Mouse (Mus musculus) liver, embryonic 16.5 days (tissue): ENCODE results near the gene Rad54l. TPM values are rescaled to one million over a fixed set of nuclear protein-coding genes. Genes with fewer than 3 reads are reported as not detected.
A peak's percentile ranks its signal among the peaks of the same experiment; 100 is the strongest.

Source experiments
- ATAC-seq: fragments of 200-750 bp; cut with Nextera tagmentation; 2 replicates; pipeline ENCODE4 v1.8.0; 2017; ENCODE audit warnings: low read depth, mild to moderate bottlenecking, moderate number of reproducible peaks, moderate library complexity
- H3K27ac ChIP-seq: fragments of 300-500 bp; sonication (generic); 2 replicates; pipeline ENCODE4 v1.5.1; 2014; ENCODE audit warnings: mild to moderate bottlenecking, low read length
- H3K27me3 ChIP-seq: fragments of 300-500 bp; sonication (generic); 2 replicates; pipeline ENCODE4 v1.6.1; 2014; ENCODE audit warnings: low read depth, low read length, mixed read lengths; ENCODE audit not compliant: control insufficient read depth, insufficient read depth
- H3K36me3 ChIP-seq: fragments of 300-500 bp; sonication (generic); 2 replicates; pipeline ENCODE4 v1.6.1; 2014; ENCODE audit warnings: mild to moderate bottlenecking; ENCODE audit not compliant: control insufficient read depth, insufficient read depth
- H3K4me1 ChIP-seq: fragments of 300-500 bp; sonication (generic); 2 replicates; pipeline ENCODE4 v1.6.1; 2014; ENCODE audit warnings: low read depth, low read length, mixed read lengths; ENCODE audit not compliant: control insufficient read depth
- H3K4me2 ChIP-seq: fragments of 300-500 bp; sonication (generic); 2 replicates; pipeline ENCODE4 v1.6.1; 2014; ENCODE audit warnings: low read depth, low read length, mixed read lengths
- H3K4me3 ChIP-seq: fragments of 300-500 bp; sonication (generic); 2 replicates; pipeline ENCODE4 v1.5.1; 2014; ENCODE audit warnings: low read depth, mild to moderate bottlenecking, low read length
- H3K9ac ChIP-seq: fragments of 300-500 bp; sonication (generic); 2 replicates; pipeline ENCODE4 v1.6.1; 2014; ENCODE audit warnings: low read depth, low read length
- H3K9me3 ChIP-seq: fragments of 300-500 bp; sonication (generic); replicated peaks from 2 replicates; pipeline ENCODE4 v1.6.1; 2016; ENCODE audit warnings: low read length; ENCODE audit not compliant: control insufficient read depth
- WGBS: fragments of 180-500 bp; shearing (Covaris S2); extraction: QIAGEN DNeasy Blood & Tissue Kit; methylation state at CpG from one replicate; pipeline ENCODE4 v1.1.7; 2014; ENCODE audit not compliant: insufficient replicate concordance; 5-methylcytosine and 5-hydroxymethylcytosine counted together
- polyA plus RNA-seq: library from polyadenylated mRNA; unstranded; fragments of >200 nt; fragmentation: Nextera tagmentation; extraction: Ambion mirVana; gene quantifications from 2 replicates; pipeline ENCODE4 v1.2.1, GENCODE M21; 2015

Rad54l gene
- polyA plus RNA-seq, 1 experiment from 2014 or later: 23.7 TPM

GRCm38 (mm10) chr4:116088510-116089249, 34.8 kb downstream of the Rad54l start:
- Histone ChIP-seq H3K9ac (no peak overlapping the region), H3K9me3 (no peaks in the 10 kb centered on the region), H3K4me3 (no peak overlapping the region), H3K27me3 (no peaks in the 10 kb centered on the region), H3K4me1 (no peaks in the 10 kb centered on the region), H3K36me3 (peaks cover 12% of the 10 kb centered on the region), H3K27ac (no peak overlapping the region), H3K4me2 (no peak overlapping the region)
- WGBS: 88% methylated on average over 23 of the region's 23 CpGs
- no peak for ATAC-seq

DNA sequence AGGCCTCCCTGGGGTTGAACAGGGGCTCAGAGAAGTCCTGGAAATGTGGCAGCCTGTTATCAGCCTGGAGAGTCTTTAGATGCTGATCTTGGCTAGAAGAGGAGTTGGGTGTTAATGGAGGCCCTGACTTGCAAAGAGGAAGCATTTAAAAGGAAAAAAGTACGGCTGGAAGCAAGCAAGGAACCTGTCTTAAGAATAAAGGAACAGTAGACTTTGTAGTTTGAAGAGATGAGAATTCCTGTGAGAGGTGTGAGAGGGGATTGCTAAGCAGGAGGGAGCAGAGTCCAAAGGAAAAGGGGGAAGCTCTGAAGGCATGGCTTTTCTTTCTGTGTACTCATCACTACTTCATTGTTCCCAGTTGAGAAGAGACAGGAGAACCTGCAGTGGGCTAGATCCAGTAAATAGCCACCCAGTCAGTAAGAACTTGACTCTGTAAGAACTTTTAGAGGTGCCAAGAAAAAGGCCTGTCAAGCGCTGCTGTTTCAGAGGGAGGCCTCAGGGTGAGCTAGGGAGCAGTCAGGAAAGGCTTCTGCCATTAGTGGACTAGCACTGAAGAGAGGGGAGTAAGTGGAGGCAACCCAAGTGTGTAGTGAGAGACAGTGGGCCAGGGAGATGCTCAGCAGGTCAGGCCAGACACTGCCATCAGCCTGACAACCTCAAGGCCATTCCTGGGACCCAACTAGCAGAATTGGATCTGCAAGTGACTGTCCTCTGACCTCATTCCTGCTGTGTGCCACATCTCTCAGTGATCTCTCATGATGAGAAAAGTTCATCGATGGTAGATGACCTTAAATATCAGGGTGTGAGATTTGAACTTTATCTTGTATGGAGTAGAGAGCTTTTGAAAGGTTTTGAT, 46.0 kb downstream of the Rad54l start:
- Histone ChIP-seq H3K27me3 (no peaks in the 10 kb centered on the region), H3K4me3 (peak overlapping the region; percentile 96), H3K27ac (peak overlapping the region; percentile 94; the same call in 1 of the 2 replicates), H3K4me2 (peak overlapping the region; percentile 83), H3K36me3 (peaks cover 10% of the 10 kb centered on the region), H3K4me1 (peaks cover 21% of the 10 kb centered on the region), H3K9ac (peak overlapping the region; percentile 97), H3K9me3 (no peaks in the 10 kb centered on the region)
- 42% methylated on average over 3 of the region's 3 CpGs for WGBS
- ATAC-seq: no peak

DNA sequence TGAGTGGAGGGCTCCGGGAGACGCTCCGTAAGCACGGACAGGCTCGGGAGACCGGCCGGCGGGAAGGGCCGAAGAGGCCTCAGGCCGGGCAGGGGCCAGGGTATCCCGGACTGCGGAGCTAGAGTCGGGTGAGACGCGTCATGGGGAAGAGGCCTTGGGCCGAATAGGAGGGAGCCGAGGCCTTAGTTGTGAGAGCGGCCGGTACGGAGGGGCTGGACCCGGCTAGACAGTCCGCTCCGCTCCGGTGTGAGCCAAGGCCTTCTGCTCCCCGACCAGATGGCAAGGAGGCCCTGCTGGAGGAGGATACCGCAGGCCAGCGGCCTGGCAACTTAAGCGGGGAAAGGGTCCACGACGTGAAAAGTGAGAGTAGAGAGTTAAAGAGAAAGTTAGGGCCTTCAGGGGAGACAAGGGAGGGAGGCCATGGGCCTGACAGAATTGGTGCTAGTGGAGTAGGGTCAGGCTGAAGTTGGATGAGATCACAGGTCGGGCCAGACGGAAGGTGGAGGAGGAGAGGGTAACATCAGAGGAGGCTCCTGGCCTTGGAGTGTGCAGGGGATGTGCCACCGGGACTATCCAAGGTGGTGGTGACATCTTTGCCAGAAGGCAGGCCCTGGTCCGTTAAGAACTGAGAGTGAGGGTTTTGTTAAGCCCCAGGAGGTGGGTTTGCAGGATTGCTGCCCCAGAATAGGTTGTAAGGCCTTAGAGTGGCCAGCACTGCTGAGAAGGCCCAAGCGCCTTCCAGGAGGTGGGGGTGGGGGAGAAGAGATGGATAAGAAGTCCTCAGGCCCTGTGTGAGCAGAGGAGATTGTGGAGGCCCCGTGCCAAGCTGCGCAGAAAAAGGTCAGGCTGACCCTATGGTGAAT, 46.9 kb downstream of the Rad54l start:
- peak overlapping the region; percentile 83 for H3K4me2 ChIP-seq
- H3K4me1 ChIP-seq: peaks cover 21% of the 10 kb centered on the region
- H3K4me3 ChIP-seq: peak overlapping the region; percentile 96
- peak overlapping the region; percentile 94 for H3K27ac ChIP-seq
- no peaks in the 10 kb centered on the region for H3K9me3 ChIP-seq
- ATAC-seq: peak; percentile 7
- peak overlapping the region; percentile 97 for H3K9ac ChIP-seq
- H3K36me3 ChIP-seq: peaks cover 10% of the 10 kb centered on the region
- no peaks in the 10 kb centered on the region for H3K27me3 ChIP-seq
- WGBS: 1% methylated on average over 37 of the region's 37 CpGs

DNA sequence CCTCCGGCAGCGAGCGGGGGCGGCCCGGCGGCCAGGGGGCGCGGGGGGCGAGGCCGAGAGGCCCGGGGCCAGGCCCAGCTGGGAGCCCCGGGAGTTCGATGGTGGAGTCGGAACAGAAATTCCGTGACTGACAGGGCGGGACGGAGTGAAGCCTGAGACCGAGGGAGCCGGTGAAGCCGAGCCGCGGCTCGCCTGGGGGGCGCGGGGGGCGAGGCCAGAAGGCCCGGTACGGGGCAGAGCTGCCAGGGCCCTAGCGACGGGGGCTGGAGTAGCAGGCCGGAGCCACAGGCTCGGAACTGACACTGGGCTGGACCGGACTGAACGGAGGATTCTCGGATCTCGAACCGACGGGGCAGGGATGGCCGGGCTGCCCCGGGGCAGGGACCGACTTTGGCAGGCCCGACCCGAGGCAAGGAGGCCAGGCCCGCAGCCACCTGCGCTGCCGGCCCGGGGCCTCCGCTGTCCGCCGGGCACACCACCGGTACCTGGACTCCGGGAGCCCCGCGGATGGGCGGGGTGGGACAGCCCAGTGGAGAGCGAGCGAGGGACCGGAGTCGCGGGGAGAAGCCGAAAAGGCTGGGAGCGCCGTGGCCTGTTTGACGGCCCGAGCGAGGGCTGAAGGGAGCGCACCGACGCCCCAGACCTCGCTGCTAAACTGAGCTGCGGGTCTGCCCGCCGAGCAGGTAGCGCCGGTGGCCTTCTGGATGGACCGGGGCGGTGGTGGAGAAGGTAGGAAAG, 47.7 kb downstream of the Rad54l start:
- H3K9ac ChIP-seq: peak overlapping the region; percentile 97
- peaks cover 6% of the 10 kb centered on the region for H3K36me3 ChIP-seq
- peaks cover 21% of the 10 kb centered on the region for H3K4me1 ChIP-seq
- H3K27me3 ChIP-seq: no peaks in the 10 kb centered on the region
- peak overlapping the region; percentile 94 for H3K27ac ChIP-seq
- peak; percentile 32 for ATAC-seq
- under 1% methylated on average over 75 of the region's 77 CpGs for WGBS
- H3K9me3 ChIP-seq: no peaks in the 10 kb centered on the region
- H3K4me2 ChIP-seq: peak overlapping the region; percentile 83
- peak overlapping the region; percentile 96 for H3K4me3 ChIP-seq

DNA sequence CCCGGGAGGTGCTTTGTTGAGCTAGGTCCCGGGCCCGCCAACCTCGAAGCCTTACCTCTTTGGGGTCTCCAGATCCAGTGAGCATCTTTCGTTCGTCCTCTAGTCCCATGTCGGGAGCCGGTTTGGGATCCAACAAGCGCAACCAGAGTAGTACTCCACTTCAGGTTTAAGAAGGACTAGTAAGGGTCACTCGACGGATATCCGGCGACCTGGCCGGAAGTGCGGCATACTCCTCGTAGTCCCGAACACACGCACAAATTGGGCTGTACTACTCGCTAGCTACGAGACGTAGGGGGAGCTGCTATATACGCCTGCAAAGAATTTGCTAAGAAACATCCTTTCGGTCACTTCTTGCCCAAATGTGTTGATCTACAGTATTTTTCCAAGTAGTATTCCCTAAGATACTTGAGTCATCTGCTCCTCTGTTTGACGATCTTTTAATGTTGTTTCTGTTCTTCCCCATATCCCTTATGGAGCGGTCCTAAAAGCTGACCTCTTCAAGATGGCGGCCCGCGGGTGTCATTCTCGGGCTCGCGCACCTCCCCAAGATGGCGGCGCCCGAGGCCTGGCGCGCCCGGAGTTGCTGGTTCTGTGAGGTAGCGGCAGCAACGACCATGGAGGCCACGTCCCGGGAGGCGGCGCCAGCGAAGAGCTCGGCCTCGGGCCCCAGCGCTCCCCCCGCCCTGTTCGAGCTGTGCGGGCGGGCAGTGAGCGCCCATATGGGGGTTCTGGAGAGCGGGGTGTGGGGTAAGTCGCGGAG, 48.4 kb downstream of the Rad54l start, which contains the start of the genes Uqcrh and Lrrc41:
Gene Uqcrh (minus strand): TSS at position 211 of the 760 bp plus-strand sequence.
Gene Lrrc41 (plus strand): TSS at position 409 of the 760 bp plus-strand sequence.
- H3K4me1 ChIP-seq: peaks cover 21% of the 10 kb centered on the region
- H3K36me3 ChIP-seq: peaks cover 5% of the 10 kb centered on the region
- whole genome bisulfite sequencing: under 1% methylated on average over 55 of the region's 55 CpGs
- peak within 1 kb of the TSS; percentile 97 for H3K9ac ChIP-seq
- peak; percentile 89 for ATAC-seq
- H3K4me2 ChIP-seq: peak within 1 kb of the TSS; percentile 83
- H3K27me3 ChIP-seq: no peaks in the 10 kb centered on the region
- H3K9me3 ChIP-seq: no peaks in the 10 kb centered on the region
- H3K27ac ChIP-seq: peak within 1 kb of the TSS; percentile 94
- peak within 1 kb of the TSS; percentile 96 for H3K4me3 ChIP-seq

DNA sequence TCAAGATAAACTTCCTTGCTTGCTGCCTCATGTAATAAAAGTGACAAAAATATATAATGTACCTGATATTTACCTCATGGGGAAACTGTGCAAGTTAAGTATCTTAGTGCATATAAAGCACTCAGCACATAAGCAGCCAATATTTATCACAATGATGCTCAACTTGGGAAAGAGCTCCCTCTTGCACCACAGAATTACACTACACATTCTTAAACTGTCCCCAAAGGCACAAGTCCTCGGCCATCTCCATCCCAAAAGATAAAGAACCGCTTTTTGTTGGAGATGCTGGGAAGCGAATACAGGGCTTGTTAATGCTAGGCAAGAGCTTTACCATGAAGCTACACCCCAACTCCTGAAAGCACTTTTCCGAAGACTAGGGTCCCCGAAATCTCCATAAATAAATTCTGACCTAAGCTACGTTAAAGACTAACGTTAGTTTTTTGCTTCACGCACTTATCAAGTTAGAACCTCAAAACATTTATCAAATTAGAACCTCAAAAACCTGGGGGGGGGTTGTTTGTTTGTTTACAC, 49.3 kb downstream of the Rad54l start:
- Histone ChIP-seq H3K9ac (peak overlapping the region; percentile 87), H3K4me3 (peak overlapping the region; percentile 96), H3K27ac (peak overlapping the region; percentile 90), H3K4me2 (peak overlapping the region; percentile 83), H3K9me3 (no peaks in the 10 kb centered on the region), H3K27me3 (no peaks in the 10 kb centered on the region), H3K4me1 (peaks cover 21% of the 10 kb centered on the region), H3K36me3 (peaks cover 14% of the 10 kb centered on the region)
- WGBS: under 1% methylated on average over 8 of the region's 8 CpGs
- ATAC-seq: no peak

DNA sequence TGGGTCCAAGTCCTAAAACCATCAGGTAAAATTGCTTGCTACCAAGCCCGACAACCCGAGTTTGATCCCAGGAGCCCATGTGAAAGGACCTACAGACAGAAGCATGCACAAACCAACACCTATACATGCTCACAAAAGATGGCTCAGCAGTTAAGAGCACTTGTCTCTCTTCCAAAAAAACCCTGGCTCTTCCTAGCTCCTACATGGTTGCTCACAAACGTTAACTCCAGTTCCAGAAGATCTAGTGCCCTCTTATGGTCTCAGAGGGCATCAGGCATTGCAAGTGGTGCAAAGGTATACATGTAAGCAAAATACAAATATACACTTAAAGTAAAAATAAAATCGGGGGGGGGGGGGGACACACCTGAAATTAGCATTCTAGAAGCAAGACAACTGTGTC, 50.3 kb downstream of the Rad54l start:
- H3K4me2 ChIP-seq: peak overlapping the region; percentile 83
- peaks cover 21% of the 10 kb centered on the region for H3K4me1 ChIP-seq
- 46% methylated on average over 4 of the region's 4 CpGs for WGBS
- peaks cover 23% of the 10 kb centered on the region for H3K36me3 ChIP-seq
- 0 out of 2 replicates have a peak overlapping the region, but pooled peaks have one; percentile 14 for H3K9ac ChIP-seq
- H3K4me3 ChIP-seq: peak overlapping the region; percentile 35
- ATAC-seq: no peak
- H3K27me3 ChIP-seq: no peaks in the 10 kb centered on the region
- no peaks in the 10 kb centered on the region for H3K9me3 ChIP-seq
- no peak overlapping the region for H3K27ac ChIP-seq
